Mouse (Mus musculus): ENCODE results near the gene Macrod2.

The Macrod2 gene

DNA sequence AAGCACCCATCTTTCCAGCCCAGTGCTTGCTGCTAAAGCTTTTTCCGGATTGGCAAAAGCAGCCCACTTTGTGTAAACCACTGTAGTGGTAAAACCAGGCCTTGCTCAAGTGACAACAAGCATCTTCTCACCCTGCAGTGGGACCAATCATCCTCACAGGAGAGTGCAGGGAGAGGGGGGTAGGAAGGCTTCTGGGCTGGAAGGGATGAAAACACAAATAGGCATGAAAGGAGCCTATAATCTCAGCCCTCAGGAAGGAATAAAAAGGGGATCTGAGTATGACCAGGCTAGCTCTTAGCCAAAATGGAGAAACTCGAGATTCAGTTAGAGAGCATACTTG, 1663.6 kb downstream of the Macrod2 start:
- no peak for DNase-seq

DNA sequence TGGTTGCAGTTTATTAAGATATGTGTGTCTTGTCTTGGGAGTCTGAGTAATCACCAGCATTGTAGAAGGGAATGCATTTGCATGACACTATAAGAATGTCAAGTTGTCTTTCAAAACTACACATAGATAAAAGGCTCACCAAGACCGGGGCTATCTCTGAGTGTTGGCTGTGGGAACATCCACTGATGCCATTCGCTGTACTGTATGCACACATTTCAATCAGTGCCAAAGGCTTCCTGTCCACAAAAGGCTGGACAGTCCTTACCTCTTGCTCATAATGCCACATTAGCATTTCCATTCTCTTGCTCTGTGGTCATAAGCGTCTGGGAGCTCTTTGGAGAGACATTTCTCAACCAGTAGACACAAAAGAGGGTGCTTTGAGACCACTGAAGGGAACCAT, 1713.8 kb downstream of the Macrod2 start:
- no peak for DNase-seq

DNA sequence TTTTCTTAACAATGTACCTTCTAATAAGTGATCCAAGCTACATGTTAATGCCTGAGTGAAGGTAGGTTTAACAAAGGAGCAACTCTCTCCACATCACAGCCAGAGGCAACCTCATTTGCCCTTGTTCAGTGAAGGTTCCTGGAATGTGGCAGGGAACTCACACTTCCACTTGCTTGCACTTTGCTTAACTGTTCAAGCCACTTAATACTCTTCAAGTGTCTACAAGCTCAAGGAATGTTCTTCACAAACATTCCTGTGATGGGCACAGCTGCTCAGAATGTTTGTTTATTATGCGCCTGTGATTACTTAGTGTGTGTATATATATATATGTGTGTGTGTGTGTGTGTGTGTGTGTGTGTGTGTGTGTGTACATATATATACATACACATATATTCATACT, 1721.5 kb downstream of the Macrod2 start:
- DNase-seq = no peak

DNA sequence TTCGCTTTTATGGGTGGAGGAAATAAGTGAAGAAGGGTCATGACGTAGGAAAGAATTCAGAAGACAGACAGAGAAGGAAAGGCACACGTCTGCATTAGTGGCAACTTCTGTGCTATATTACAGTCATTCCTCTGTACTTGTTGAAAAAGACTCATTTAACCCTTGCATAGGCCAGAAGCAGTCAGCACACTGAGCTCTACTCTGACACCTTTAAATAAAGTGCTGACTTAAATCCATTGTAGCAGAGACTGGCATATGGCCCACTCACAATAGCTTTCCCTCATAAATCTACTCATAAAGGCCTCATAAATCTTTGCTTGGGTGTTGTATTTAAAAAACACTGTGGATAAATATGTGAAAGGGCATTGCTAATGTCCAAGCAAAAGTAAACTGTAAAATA, 1733.0 kb downstream of the Macrod2 start:
- no peak for DNase-seq

DNA sequence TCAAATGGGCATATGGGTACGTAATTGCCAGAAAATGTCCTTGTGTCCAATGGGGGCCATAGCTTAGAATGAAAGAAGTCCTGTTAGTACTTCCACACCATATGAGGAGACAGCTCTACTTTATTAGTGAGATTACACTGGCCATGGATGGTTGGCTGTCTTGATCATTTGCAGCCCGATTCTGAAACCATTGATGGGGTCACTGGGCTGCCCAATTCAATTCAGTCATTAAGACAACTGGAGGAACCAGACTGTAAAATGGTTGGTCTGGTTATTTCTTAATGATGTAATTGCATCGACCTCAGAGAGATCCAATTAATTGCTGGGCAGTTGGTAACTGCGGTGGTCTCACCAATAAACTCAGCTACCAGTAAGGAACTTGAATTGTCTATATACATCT, 1734.1 kb downstream of the Macrod2 start:
- no peak for DNase-seq

DNA sequence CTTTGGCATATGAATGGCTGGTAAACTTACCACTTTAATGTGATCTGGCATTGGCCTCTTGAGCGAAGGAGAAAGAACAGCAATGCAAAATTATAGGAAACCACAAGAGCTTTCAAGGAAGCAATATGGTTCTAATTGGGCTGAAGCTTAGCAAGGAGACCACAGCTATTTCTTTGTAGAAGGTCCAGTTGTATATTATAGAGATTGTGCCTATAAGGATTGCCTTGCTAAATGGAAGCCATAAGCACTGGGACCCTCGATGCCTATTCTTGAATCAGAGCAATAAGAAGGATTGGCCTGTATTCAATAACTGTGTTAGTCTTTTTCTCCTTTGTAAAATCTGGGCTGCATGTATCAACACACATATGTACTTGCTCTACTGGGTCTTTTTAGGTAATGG, 1754.2 kb downstream of the Macrod2 start:
- DNase-seq = no peak

DNA sequence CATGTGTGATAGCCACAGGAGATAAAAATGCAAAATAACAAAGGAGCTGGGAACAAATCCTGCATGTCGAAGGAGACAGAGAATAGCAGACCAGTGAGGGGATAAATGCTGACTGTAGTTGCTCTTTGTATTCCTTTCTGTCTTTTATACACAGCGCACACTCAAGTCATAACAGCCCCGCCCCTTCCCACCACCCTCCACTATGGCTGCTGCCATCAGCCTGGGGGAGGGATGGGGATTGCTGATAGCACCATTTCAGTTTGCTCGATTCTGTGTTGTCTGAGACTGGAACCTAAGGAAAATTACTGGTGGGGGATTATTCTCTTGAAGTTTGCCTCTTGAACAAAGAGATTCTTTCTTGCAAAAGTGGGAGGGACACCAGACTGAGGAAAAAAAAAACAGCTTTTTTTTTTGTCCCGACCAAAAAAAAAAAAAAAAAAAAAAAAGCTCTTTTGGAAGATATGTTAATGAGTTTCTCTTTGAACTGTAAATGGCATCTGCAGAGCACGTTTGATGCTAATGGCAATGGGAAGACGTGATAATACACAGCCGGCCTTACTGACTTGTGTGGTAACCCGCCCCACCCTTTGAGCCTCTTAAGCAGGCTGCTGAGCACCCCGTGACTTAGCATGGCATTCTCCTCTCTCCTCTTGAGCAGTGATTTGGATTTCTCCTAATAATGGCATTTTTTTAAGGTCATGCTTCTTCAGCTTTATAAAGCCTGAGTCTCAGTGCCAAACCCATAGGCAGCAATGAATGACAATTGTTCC, 1768.6 kb downstream of the Macrod2 start:
- DNase-seq = peak; percentile 22

DNA sequence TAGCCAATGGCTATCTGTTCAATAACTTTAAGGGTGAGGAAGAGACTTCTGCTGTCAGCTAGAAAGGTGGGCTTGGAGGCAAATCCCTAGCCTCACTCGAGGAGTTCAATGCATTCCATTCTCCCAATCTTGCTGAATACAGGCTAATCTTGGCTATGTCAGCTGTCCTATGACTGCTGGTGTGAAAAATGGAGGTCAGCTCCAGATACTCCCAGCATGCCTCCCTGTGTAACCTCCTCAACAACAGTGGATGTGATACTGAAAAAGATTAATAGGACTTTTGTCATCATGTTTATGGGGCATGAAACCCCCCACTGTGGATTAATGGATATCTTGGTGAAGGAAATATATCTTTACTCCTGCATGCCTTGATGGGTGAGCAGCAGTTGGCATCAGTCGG, 1774.5 kb downstream of the Macrod2 start:
- no peak for DNase-seq

DNA sequence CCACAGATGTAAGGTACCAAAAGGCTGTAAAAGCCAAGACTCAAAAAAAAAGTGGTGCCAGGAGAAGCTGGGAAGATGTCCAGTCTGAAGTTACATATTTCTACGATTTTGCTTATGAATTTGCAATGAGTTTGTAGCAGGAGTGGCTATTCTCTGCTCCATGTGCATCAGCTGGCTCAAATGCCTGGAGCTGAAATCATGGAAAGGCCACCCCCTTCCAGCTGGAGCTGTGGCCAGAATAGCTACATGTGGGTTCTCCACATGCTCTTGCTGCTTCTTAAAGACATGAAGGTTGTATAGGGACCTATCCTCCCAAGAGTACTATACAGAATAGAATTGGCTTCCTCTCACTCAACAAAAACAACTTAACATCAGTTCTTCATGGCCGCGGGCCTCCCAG, 1777.6 kb downstream of the Macrod2 start:
- no peak for DNase-seq

DNA sequence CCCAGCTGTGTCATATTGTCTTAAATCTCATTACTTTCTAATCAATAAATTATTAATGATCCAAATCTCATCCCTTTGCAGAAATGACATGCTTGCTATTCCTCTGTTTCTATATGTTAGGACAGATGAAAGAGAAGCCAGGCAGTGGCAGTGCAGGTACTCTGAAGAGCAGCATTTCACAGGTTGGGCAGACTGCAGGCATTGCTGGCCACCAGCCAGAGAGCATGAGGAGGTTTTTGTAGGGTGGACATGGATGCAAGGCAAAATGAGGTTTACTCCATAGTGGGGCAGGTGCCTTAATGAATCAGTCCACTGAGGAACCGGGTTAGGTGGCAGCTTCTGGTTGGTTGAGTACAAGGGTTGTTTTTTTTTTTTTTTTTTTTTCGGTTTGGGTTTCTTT, 1778.9 kb downstream of the Macrod2 start:
- no peak for DNase-seq

DNA sequence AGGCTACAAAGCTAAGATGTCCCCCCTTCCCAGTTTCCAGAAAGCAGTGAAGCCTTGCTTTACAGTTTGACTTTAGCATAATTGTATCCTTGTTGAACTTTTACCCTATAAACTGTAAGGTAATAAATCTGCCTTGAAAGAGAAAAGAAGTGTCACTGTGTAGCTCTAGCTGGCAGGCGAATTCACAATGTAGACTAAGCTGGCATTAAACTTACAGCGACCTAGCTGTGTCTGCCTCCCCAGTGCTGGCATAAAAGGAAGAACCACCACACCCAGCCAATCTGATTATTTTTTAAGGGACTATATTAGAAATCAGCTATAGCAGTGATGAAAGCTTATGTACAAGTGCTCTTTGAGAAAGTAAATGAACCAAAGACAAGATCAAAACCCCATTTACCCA, 1791.8 kb downstream of the Macrod2 start:
- no peak for DNase-seq

DNA sequence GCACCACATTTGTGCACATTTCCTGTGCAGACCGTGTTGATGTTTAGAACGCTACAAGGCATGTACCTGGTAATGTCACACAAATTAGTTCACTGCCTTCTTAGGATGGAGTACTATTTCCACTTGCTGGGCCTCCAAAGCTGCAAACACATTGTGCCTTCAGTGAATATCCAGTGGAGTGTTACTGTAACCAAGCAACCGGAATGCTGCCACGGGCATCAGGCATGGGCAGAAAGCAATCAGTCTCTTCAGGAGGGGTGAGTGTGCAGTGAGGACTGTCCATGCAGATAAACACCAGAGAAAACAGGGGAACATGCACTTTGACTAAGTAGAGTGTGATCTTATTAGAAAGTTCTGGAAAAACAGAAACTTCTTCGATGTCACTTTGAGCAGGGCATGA, 1792.3 kb downstream of the Macrod2 start:
- peak; percentile 11 for DNase-seq

DNA sequence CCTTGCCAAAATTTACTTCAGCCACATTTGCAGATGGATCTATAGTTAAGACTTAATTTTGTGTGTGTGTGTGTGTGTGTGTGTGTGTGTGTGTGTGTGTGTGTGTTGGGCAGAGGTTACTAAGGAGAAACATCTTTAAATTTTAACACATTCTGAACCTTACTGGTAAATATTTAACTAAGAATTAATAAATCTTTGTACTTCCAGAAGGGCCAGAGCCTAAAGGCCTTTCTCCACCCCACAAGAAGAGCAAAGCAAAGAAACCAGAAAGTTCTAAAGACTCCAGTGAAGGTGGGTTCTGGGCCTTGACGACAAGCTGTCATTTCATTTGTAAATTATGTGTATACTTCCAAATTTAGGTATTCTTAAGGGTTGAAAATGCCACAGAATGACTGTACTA, 1822.3 kb downstream of the Macrod2 start:
- DNase-seq = no peak

DNA sequence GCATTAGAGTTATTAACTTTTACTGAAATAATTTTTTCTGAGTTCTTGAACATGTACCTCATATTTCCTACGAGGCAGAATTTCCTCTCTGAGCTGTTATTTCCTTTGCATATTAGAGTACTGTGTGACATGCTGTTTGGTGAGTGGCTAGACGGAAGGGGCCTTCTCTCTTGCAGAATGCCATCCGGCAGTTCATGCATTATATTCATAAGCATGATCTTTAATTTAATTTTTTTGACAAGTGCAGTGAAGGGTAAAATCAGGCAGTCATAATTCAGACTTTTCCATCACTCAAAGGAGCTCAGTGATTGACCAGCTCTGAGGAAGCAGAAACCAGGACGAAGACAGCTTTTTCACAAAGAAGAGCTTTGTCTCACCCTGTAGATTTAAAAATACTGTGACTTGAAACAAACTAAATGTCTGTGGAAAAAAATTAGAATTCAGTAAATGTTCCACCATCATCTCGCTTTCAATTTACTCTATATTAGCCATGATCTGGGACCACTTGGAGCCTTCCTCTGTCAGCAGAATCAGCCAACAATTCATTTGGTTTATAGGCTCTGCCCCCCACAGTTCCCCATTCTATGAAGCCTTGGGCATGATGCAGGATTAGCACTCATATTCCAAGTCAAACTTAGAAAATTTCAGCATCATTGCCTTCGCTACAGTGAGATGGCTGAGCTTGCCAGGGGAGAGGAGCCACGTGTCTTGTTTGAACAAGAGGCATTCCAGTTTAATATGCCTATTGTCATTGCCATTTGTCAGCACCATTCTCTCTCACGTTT, 1827.2 kb downstream of the Macrod2 start:
- no peak for DNase-seq

DNA sequence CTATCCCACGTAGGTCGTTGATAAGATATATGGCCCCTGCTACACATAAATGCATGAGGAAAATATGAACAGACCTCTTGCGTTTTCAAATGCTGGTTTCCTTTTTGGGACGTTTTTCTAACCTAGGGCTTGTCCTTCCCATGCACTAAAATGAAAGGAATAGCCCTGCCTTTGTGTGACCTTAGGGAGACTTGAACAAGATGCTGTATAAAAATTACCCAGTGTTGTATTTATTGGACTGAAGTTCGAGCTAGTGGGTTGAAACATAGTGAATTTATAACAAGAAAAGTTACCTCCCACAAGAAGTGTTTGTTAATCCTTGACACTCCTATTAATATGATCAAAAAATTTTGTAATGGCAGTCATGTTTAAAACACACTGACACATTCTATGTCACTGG, 1827.8 kb downstream of the Macrod2 start:
- no peak for DNase-seq

DNA sequence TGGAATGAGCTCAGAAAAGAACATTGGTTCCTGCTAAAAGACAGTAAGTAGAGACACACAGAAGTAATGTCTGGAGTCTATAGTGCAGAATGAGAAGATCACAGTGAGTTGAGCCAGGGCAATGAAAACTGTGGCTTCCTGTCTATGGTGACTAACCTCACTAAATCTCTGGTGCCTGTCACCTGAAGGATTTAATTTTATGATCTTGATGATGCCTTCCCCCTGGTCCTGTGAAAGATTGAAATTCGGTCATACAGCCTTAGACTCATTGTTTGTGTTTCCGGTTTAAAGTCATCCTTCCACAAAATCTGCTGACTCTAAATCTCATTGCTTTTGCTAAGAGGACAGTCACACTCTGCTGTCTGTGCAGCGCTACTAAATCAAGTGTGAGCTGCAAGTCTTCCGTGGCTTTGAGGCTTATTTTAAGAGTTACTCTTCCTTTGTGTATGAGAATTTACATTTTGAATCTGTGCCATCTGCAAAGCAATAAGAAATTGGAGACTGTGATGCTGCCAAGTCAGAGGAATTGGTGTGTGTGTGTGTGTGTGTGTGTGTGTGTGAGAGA, 1836.0 kb downstream of the Macrod2 start:
- DNase-seq = no peak

DNA sequence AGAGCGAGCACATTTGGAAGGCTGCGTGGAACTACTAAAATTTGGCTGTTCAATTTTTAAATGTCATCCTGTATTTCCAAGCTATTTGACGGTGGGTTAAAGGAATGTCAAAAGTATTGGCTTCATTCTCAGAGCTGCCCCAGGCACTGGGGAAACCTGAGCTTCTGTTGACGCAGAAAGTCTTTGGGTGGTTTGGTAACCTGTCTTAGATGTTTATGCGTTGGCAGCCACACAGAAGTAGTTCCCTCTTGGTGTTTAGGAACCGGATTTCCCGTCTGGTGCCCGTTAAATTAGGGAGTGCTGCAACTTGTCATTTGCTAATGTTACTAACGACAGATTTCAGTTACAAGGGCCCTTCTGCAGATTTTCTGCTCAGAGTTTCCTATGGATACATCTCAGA, 1837.7 kb downstream of the Macrod2 start:
- DNase-seq = no peak

DNA sequence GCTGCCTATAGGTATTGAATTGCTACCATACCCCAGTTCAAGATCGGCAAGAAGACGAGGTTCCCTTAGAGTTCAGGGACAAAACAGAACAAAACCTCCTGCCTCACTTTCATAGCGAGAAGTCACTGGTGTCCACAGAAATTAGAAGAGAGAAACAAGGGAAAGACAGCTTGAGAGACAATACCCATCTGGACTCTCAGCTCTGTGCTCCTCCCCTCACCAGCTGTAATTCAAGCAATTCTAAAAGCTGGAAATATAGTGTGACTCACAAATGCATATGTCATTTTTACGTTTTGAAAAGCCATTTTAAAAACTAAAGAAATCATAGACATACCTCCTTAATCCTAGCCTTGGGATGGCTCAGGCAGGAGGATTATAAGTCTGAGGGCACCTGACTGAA, 1848.4 kb downstream of the Macrod2 start:
- DNase-seq = no peak

DNA sequence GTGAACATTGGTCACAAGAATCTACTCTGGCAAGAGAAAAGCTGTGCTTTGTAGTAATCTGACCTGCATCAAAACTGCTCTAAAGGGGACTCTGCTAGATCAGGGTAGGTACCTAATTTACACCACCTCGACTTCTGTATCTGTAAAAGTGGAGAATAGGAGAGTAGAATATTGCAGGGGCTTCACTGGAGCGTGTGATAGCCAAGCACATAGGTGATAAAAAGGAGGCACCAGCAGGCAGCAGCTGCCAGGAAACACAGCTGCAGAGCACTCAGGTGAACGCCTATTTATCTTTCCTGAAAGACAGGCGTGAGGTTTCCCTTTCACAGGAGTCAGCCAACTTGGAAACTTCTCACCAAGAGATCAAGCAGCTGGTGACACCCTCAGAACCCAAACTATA, 1855.3 kb downstream of the Macrod2 start:
- no peak for DNase-seq

DNA sequence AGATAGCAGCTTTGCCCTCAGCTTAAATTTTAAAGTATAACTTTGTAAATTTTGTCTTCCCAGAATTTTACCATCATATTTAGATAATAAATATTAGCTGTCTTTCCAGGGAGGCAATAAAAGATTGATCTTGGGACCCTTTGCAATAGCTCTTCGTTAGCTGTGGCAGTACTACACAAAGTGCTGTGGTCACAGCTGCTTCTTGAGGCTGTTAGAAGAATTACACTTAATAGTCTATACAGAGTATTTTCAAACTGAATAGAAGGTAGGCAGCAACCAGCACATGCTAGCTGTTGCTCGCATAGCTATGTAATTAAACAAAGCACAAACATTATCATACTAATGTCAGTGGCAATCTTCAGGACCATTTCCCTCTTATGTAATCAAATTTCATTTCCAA, 1856.4 kb downstream of the Macrod2 start:
- no peak for DNase-seq

DNA sequence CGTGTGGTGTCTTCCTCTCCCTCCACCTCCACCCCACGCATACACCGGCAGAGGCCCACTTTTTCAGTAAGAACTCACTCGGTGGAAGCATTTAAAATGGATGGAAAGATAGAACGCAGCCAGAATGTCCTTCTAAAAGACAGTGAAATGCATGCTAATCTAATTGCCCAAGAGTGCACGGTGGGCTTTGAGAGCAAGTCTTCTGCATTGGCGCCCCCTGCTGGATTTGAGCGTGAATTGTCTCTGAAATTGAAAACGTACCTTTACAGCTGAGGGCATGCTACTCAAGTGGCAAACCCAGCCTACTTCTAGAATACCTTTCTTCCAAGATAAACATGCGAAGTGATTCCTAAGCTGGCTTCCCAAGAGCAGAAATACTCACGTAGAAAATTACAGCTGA, 1858.8 kb downstream of the Macrod2 start:
- DNase-seq = peak; percentile 90

DNA sequence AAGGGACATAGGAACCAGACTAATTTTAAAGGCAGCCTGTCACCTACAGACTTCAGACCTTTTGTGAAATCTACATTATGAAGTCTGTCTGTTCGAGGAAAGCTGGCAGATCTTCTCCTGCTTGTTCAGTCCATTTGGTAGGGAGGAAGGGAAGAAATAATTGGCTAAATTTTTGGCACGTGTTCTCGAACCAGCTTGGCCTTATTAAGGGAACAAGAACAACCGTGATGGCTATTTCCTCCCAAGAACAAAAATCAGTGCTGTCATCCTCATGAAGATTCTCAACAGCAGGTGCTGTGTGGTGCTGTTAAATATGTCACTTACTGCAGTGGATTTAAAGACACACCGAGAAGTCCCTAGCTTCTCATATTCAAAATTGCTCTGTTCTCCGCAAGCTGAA, 1859.5 kb downstream of the Macrod2 start:
- no peak for DNase-seq

DNA sequence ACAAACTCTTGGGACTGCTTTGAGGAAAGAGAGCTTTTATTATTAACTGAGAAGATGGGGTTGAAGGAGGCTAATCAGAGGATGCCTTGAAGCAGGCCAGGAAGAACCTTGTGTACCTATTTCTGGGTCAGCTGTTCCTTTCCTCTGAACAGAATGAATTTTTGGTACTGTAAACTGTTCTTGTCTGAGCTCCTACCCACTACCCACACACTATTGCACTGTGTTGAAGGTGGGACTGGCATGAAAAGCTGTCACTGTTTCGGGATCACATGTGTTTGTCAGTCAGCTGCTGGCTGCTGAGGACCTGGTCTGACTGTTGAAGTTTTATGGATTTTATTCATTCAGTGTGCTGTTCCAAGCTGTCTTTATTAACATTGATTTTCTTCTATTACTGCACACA, 1862.4 kb downstream of the Macrod2 start:
- no peak for DNase-seq

DNA sequence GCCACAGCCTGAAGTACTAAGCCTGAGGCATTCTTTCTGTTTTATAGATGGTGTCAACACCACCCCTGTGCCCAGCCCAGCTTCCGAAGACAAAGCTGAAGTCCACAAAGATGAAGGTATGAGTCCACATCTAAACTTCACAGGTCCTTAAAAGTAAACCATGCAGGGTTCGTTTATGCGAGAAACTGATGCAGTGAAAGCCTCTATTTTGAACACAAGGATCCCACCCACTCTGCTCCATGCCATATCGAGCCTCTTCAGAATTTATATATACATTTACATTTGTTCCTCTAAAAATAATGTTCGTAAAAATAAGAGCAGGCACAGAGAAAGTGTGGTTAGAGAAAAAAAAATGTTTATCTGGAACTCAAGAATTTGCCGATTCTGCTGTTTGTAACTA, 1865.9 kb downstream of the Macrod2 start:
- no peak for DNase-seq

DNA sequence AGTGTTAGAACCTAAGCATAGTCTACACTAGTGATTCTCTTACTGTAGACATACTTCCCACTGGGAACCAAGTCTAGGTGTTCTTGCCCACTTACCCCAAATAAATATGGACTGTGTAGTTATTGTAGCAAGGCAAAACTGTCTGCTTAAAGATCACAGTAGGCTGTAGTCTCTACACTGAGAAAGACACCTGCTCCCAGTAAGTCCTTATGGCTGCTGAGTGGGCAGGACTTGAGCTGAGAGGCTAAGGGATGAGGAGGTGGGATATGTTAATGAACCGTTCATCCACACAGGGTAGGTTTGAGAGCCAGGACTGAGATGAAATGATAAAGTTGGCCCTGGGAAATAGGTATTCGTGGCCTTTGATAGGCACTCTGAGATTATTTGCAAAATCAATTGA, 1869.6 kb downstream of the Macrod2 start:
- DNase-seq = no peak

All from right cerebral cortex, postnatal 4 days (tissue).